Mouse (Mus musculus) bone marrow macrophage, adult 2 months (primary cell): Measurements from ENCODE around the gene Spem1.

Experiments
- CTCF ChIP-seq: IDR thresholded peaks from 2 replicates; pipeline ENCODE4 v1.5.1; 2012; ENCODE audit warnings: low read depth, mild to moderate bottlenecking, low read length, moderate library complexity
- POLR2A ChIP-seq: IDR thresholded peaks from 2 replicates; pipeline ENCODE4 v1.6.1; 2012; ENCODE audit warnings: mild to moderate bottlenecking, low read depth, low read length, borderline replicate concordance

DNA sequence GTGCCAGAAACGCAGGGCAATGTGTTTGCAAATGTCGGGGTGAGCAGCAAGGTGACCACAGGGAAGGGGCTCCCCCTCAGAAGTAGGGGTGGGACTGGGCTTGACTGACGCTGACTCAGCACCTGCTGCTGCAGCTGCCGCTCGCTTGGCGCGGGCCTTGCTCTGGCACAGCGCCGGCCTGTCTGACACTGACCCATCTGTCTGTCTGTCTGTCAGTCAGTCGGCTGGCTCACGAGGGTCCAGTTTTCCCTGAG, 21.9 kb downstream of the Spem1 start:
- TF ChIP-seq POLR2A (no peak), CTCF (no peak)
